Mouse (Mus musculus) bone marrow macrophage, adult 2 months (primary cell): ENCODE measurements at regions not wholly inside any gene's neighbourhood (a gene's known extent, or its start where the extent isn't known, plus 50 kb on each side); places are given as distances from the start of the nearest gene placed in this dataset.

Experiments
- CTCF ChIP-seq: IDR thresholded peaks from 2 replicates; pipeline ENCODE4 v1.5.1; 2012; ENCODE audit warnings: low read depth, mild to moderate bottlenecking, low read length, moderate library complexity
- POLR2A ChIP-seq: IDR thresholded peaks from 2 replicates; pipeline ENCODE4 v1.6.1; 2012; ENCODE audit warnings: mild to moderate bottlenecking, low read depth, low read length, borderline replicate concordance

DNA sequence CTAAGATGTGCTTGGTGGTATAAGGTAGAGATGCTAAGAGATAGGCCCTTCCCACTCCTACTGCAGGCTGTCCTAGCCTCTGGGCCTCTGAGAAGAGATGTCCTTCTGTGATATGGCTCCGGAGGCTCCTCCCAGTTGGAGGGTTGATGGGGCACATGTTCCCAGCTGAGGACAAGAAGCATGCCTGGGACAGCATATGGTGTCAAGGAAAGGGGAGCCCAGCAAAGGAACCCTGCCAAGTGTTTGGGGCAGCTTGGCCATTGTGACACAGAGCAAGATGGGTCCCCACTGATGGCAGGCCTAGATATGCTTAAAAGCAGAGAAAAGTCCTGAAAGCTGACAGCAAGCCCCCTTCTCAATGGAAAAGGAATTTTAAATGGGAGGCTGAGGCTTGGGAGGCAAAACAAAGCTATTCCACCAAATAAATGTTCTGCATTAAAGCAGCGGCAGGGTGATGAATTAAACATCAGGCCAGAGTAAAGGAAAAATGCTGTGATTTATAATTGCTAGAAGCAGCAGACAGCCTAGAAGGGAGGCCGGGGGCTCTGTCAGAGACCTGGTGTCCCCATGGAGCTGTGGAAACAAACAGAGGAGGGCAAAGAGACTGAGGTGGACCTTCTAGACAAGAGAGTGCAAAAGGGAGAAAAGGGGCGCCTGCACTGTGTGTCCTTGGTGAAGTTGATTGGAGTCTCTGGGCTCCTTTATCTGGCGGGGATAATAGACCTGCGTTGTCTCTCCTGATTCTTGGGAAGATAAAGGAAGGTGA is 246.0 kb downstream of the Lrfn2 start:
- no peak for TF ChIP-seq CTCF
- TF ChIP-seq POLR2A: no peak
